Mouse (Mus musculus): Measurements from ENCODE around the gene Ahrr. TPM values are rescaled to one million over a fixed set of nuclear protein-coding genes. Genes with fewer than 3 reads are reported as not detected.

Ahrr gene
- polyA plus RNA-seq, 1 experiment from 2014 or later, result 1.4 TPM

DNA sequence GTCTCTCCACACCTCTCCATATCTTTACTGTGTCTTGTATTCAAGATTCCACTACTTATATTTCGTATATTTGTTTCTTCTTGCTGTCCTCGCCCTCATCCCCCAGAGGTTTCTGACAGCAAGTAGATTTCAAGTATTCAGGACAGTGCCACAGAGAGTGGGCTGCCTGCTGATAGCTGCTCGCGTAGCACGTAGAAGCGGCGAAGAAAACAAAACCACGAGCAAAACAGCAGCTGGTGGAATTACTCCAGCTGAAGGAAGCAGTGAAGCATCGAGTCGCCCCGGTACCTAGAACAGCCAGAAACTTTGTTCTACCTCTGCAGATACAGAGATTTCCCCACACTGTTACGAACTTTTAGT lies 83.2 kb downstream of the Ahrr start:
- peak overlapping the region; percentile 79 for H3K9ac ChIP-seq
- H3K27me3 ChIP-seq, result 0 out of 2 replicates have a peak, but pooled peaks cover 8% of the 10 kb centered on the region
- peak; percentile 49 for ATAC-seq (ENCODE audit: low FRiP score)
- H3K4me2 ChIP-seq, result peak overlapping the region; percentile 81
- peak overlapping the region; percentile 76 for H3K27ac ChIP-seq
- peaks cover 6% of the 10 kb centered on the region for H3K36me3 ChIP-seq (replicated peaks)
- H3K4me3 ChIP-seq (replicated peaks), result peak overlapping the region; percentile 81
- H3K4me1 ChIP-seq, result peaks cover 22% of the 10 kb centered on the region
- 13% methylated on average over 12 of the region's 12 CpGs for WGBS
- H3K9me3 ChIP-seq, result no peaks in the 10 kb centered on the region

DNA sequence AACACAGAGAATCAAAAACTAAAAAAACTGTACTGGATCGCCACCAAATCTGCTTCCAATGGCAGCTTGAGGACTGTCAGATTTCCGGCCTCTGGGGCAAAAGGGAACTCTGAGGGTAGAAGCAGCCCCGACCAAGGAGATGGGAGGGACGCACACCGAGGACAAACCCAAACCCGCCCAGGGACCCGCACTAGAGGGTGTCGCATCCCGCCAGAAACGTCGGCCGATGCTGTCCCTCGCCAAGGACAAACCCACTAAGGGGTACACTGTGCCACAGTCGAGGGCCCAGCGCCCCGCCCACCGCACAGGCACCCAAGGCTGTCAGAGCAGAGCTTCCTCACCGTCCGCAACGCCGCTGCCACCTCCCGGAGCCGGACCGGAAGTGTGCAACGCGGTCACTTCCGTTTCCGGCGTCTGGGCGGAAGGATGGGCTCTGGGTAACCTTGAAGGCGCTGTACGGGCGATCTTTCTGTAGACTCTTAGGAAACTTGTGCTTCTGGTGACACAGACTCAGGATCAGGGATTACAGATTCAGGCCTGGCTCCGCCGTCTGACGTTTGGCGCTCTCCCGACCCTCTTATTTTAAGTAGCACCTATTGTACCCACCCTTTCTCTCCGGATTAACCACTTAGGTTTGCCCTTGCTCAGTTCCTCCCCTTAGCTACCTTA lies 83.7 kb downstream of the Ahrr start, which contains the start of gene Exoc3:
Gene Exoc3 (minus strand): TSS at position 416 of the 669 bp plus-strand sequence.
- Histone ChIP-seq H3K4me1 (peaks cover 22% of the 10 kb centered on the region), H3K27me3 (0 out of 2 replicates have a peak, but pooled peaks cover 5% of the 10 kb centered on the region), H3K27ac (peak within 1 kb of the TSS; percentile 76), H3K9ac (peak within 1 kb of the TSS; percentile 79), H3K4me3 (replicated peaks) (peak within 1 kb of the TSS; percentile 81), H3K4me2 (peak within 1 kb of the TSS; percentile 81), H3K9me3 (no peaks in the 10 kb centered on the region), H3K36me3 (replicated peaks) (peaks cover 11% of the 10 kb centered on the region)
- under 1% methylated on average over 39 of the region's 39 CpGs for WGBS
- ATAC-seq (ENCODE audit: low FRiP score), result peak; percentile 98

DNA sequence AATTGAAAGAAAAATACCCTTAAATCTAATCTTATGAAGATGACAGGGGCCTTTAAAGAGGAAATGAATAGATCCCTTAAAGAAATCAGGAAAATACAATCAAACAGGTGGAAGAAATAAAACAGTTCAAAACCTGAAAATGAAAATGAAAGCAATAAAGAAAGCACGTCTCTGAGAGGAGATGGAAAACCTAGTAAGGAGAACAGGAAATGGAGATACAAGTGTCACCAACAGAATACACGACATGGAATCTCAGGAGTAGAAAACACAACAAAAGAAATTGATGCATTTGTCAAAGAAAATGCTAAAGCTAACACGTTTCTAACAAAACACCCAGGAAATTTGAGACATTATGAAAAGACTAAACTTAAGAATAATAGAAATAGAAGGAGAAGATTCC lies 95.7 kb downstream of the Ahrr start:
- no peak for ATAC-seq (ENCODE audit: low FRiP score)
- Histone ChIP-seq H3K4me3 (replicated peaks) (no peak overlapping the region), H3K27me3 (no peaks in the 10 kb centered on the region), H3K9me3 (no peaks in the 10 kb centered on the region), H3K9ac (no peak overlapping the region), H3K4me2 (no peak overlapping the region), H3K36me3 (replicated peaks) (peaks cover 45% of the 10 kb centered on the region), H3K27ac (no peak overlapping the region), H3K4me1 (no peaks in the 10 kb centered on the region)
- 83% methylated on average over 3 of the region's 3 CpGs for WGBS

DNA sequence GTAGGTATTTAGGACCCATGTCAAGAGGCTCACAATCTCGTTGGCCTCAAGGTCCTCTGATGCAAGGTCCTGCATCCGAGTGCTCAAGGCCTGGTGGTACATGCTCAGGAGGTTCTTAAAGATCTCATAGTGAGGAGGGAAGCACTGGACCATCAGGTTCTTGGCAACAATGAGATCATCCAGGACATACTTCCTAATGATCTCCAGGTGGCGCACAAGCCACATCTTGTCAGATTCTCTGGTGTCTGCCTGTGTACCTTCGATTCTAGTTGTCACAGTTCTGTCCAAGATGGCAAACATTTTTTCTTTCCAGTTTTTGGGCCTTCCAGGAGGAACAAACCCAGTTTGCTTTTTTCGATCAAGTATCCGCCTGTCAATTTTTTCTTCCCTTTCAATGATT lies 99.5 kb downstream of the Ahrr start:
- Histone ChIP-seq H3K4me3 (replicated peaks) (no peak overlapping the region), H3K27me3 (no peaks in the 10 kb centered on the region), H3K36me3 (replicated peaks) (peaks cover 64% of the 10 kb centered on the region), H3K27ac (no peak overlapping the region), H3K9ac (no peak overlapping the region), H3K4me2 (no peak overlapping the region), H3K4me1 (no peaks in the 10 kb centered on the region), H3K9me3 (no peaks in the 10 kb centered on the region)
- no peak for ATAC-seq (ENCODE audit: low FRiP score)
- WGBS, result 85% methylated on average over 6 of the region's 6 CpGs

DNA sequence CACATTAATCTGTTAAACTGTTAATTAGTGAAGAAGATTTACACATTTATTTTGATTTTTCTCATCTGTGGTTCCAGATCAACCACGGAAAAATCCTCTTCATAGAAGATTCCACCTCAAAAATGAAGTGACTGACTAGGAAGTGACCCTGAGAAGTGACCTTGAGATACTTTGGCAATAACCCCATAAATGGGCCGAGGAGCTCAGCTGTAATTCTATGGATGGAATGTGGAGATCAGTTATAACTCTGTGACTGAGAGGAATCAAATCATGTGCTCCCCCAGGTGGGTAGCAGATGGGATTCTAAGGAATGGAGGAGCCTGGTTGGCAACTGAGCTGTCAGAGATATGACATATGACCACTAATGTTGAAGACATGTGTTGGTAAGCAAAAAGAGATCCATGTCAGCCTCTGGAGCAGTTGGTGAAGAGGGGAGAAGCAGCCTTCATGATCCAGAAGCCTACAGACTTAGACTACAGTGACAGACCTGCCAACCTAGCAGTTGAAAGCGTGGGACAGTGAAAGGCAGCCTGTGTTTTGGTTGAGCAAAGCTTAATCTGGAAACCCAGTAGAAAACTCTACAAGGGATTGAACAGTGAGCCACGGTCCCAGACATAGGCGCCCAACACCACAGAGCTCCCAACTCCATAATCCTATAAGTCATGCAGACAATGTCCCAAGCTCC lies 109.0 kb downstream of the Ahrr start:
- peaks cover 54% of the 10 kb centered on the region for H3K36me3 ChIP-seq (replicated peaks)
- H3K4me1 ChIP-seq, result no peaks in the 10 kb centered on the region
- no peak overlapping the region for H3K4me2 ChIP-seq
- H3K9me3 ChIP-seq, result no peaks in the 10 kb centered on the region
- no peak overlapping the region for H3K27ac ChIP-seq
- H3K9ac ChIP-seq, result no peak overlapping the region
- no peaks in the 10 kb centered on the region for H3K27me3 ChIP-seq
- 90% methylated on average over 5 of the region's 5 CpGs for WGBS
- ATAC-seq (ENCODE audit: low FRiP score), result no peak
- no peak overlapping the region for H3K4me3 ChIP-seq (replicated peaks)

GRCm38 (mm10) chr13:74172036-74172435 lies 120.1 kb downstream of the Ahrr start:
- no peak overlapping the region for H3K9ac ChIP-seq
- no peaks in the 10 kb centered on the region for H3K27me3 ChIP-seq
- H3K4me3 ChIP-seq (replicated peaks), result no peak overlapping the region
- no peaks in the 10 kb centered on the region for H3K9me3 ChIP-seq
- no peak overlapping the region for H3K27ac ChIP-seq
- WGBS, result 97% methylated on average over 5 of the region's 5 CpGs
- ATAC-seq (ENCODE audit: low FRiP score), result no peak
- H3K36me3 ChIP-seq (replicated peaks), result peaks cover 50% of the 10 kb centered on the region
- H3K4me1 ChIP-seq, result peaks cover 2% of the 10 kb centered on the region; the same call in 1 of the 2 replicates
- no peak overlapping the region for H3K4me2 ChIP-seq

DNA sequence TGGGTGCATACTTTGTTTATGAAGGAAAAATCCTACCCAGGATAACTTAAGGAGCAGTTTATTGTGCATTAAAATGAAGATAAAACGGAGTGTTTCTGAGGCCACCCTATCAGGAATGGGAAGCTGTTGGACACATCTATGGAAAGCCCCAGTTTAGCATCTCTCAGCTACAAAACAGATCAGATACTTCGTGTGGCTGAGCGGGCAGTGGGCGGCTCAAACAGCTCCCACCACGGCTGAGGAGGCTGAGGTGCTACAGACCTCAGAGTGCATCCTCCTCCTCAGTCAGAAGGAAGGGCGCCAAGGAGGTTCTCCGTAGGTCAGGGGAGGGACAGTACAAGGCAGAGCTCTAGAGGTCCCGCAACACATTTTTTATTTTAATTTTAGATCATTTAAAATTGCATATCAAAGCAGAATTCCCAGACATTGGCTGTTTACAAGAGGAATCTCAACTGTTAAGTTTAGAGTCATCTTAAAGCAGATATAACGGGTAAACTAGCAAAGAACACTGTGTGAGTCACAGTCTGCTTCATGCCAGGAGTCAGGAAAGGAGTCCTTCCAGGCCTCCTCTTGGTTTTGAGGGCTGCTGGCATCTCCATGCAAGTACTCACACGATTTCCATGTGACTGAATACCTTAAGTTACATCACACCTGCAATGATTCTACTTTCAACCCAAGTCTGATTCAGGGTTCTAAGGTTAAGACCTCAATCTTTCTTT lies 122.5 kb downstream of the Ahrr start:
- peaks cover 13% of the 10 kb centered on the region for H3K4me1 ChIP-seq
- peaks cover 42% of the 10 kb centered on the region for H3K36me3 ChIP-seq (replicated peaks)
- no peak overlapping the region for H3K4me2 ChIP-seq
- no peak for ATAC-seq (ENCODE audit: low FRiP score)
- H3K27ac ChIP-seq, result no peak overlapping the region
- no peak overlapping the region for H3K9ac ChIP-seq
- H3K4me3 ChIP-seq (replicated peaks), result no peak overlapping the region
- WGBS, result 88% methylated on average over 10 of the region's 10 CpGs
- no peaks in the 10 kb centered on the region for H3K27me3 ChIP-seq
- no peaks in the 10 kb centered on the region for H3K9me3 ChIP-seq

DNA sequence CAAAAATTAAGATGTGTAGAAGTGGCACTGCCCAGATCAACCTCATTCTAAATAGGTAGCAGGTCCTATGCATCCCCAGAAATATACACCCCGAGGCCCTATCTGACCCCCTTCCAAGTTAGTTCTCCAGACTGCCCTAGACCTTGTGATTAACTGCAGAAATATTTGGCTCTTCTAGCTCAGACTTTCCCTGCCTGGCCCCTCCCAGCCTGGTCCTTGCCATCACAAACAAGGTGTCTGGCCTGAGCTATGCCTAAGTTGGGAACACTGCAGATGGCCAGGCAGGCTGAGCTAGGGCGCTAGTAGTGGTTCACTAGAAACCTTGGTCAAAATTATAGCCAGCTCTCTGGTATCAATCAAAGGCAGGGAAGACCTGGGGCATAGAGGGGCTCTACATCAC lies 124.6 kb downstream of the Ahrr start:
- Histone ChIP-seq H3K36me3 (replicated peaks) (peaks cover 23% of the 10 kb centered on the region), H3K9me3 (no peaks in the 10 kb centered on the region), H3K4me1 (peaks cover 13% of the 10 kb centered on the region), H3K27me3 (no peaks in the 10 kb centered on the region), H3K4me2 (peak overlapping the region; percentile 73; the same call in 1 of the 2 replicates), H3K4me3 (replicated peaks) (no peak overlapping the region), H3K27ac (no peak overlapping the region), H3K9ac (no peak overlapping the region)
- WGBS, result 80% methylated on average over 2 of the region's 2 CpGs
- no peak for ATAC-seq (ENCODE audit: low FRiP score)

- H3K27ac ChIP-seq, result no peak overlapping the region
- no peaks in the 10 kb centered on the region for H3K27me3 ChIP-seq
- H3K4me2 ChIP-seq, result peak overlapping the region; percentile 73
- WGBS, result 13% methylated on average over 9 of the region's 9 CpGs
- H3K36me3 ChIP-seq (replicated peaks), result peaks cover 21% of the 10 kb centered on the region
- ATAC-seq (ENCODE audit: low FRiP score), result peak; percentile 75
- H3K9ac ChIP-seq, result peak overlapping the region; percentile 53
- peaks cover 13% of the 10 kb centered on the region for H3K4me1 ChIP-seq
- H3K4me3 ChIP-seq (replicated peaks), result peak overlapping the region; percentile 46
- no peaks in the 10 kb centered on the region for H3K9me3 ChIP-seq
Measured at GRCm38 (mm10) chr13:74167057-74167413, 125.1 kb downstream of the Ahrr start.

DNA sequence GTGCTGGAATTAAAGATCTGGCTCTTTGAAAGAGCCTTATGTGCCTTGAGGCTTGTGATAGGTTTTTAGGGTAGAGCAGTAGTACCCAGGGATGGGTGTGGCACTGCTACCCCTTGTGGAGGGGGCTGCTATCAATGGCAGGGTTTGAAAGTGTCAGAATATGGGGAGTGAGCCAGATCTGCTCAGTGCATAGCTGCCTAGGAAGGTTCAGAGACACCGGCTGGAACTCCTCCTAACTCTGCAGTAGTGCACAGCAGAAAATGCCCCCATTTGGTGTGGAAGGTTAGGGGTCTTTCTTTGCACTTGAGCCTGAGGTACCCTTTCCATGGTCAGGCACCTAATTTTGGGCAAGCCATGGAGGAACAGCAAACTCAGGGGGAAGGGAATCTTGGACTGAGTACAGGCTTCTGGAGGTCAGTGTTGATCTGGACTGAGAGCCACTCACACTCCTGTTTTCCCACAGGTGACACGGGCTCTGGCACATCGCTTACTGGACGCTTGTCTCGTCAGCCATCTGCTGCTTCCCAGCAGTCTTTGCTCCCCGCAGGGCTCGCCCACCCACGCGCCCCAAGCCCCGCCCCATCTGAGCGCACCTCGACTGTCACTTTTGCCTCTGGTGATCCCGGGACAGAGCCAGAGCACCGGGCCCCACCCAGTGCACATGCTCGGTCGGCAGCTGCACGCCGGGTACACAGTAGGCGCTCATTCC lies 125.6 kb downstream of the Ahrr start:
- no peaks in the 10 kb centered on the region for H3K27me3 ChIP-seq
- no peak overlapping the region for H3K27ac ChIP-seq
- 8% methylated on average over 19 of the region's 19 CpGs for WGBS
- peak overlapping the region; percentile 53 for H3K9ac ChIP-seq
- ATAC-seq (ENCODE audit: low FRiP score), result peak; percentile 88
- no peaks in the 10 kb centered on the region for H3K9me3 ChIP-seq
- peak overlapping the region; percentile 73 for H3K4me2 ChIP-seq
- H3K4me1 ChIP-seq, result peaks cover 13% of the 10 kb centered on the region
- H3K4me3 ChIP-seq (replicated peaks), result peak overlapping the region; percentile 46
- H3K36me3 ChIP-seq (replicated peaks), result peaks cover 15% of the 10 kb centered on the region
